Mouse (Mus musculus): ENCODE data around the gene Hdlbp. TPM values are rescaled to one million over a fixed set of nuclear protein-coding genes. Genes with fewer than 3 reads are reported as not detected.
"Not testable (repeated sequence)": the region's sequence is repeated elsewhere in the genome, so short reads cannot be mapped to it uniquely, and the experiment has no call there.

Gene Hdlbp
- polyA plus RNA-seq, 1 experiment, result 122 TPM

DNA sequence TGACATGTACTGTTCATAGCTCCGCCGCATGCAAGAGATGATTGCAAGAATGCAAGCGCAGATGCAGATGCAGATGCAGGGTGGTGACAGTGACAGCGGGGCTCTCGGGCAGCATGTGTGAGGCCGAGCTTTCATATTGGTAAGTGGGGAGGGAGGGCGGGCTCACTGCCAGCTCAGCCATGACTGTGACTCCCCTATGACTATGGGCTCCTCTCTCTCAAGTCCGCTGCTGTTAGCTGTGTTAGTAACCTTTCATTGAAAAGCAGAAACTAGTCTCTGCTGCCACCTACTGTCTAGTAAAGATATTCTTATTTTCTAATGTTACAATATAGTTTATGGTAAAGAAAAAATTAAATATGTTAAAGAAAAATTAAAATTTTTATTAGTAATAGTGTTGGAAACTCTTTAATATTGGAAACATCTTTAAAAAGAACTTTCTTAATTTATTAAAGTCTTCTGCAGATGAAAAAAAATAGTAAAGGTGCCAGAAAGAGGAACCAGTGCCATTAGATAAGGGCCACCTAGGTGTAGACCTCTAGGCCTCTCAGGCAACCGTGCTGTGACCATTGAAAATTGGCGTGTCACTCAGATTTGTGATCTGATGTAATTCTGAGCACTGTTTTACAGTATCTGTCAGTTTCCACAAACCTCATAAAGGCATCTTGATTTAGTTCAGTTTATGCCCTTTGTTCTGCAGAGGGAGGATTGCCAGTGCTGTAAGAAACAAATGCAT is 28.5 kb upstream of the Hdlbp start:
- Histone ChIP-seq H3K27me3 (ENCODE audit: control insufficient read depth, insufficient read depth, low read length) (no peaks in the 10 kb centered on the region), H3K4me3 (ENCODE audit: control insufficient read depth, low read depth, low read length) (no peak overlapping the region), H3K27ac (ENCODE audit: control insufficient read depth, insufficient read depth, low read depth, low read length) (no peak overlapping the region), H3K36me3 (ENCODE audit: control insufficient read depth, insufficient read depth, low read length) (peaks cover 2% of the 10 kb centered on the region), H3K4me1 (ENCODE audit: control insufficient read depth, insufficient read depth, low read length) (peaks cover 3% of the 10 kb centered on the region)
- TF ChIP-seq POLR2A (IDR thresholded peaks at IDR 0.05; ENCODE audit: control insufficient read depth, low read depth, low read length) (no peak), CTCF (IDR thresholded peaks at IDR 0.05; ENCODE audit: control insufficient read depth, insufficient read depth, insufficient replicate concordance, low read depth, low read length) (no peak)

DNA sequence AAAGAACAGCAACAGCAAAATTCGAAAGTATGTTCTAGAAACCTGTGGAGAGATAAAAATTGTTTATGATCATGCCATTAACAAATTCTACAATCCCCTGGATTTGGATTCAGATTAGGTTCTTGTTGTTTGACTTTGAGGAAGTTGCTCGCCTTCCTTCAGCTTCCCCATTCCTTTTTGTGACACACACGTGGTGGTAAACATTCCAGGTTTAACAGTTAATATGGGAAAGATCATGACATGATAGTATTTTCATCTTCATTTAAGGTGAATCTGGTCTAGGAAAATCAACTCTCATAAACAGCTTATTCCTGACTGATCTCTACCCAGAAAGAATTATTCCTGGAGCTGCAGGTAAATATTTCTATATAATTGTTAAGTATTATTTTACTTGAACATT is 16.7 kb upstream of the Hdlbp start:
- H3K27me3 ChIP-seq (ENCODE audit: control insufficient read depth, insufficient read depth, low read length), result no peaks in the 10 kb centered on the region
- no peaks in the 10 kb centered on the region for H3K4me1 ChIP-seq (ENCODE audit: control insufficient read depth, insufficient read depth, low read length)
- TF ChIP-seq CTCF (IDR thresholded peaks at IDR 0.05; ENCODE audit: control insufficient read depth, insufficient read depth, insufficient replicate concordance, low read depth, low read length) (no peak), POLR2A (IDR thresholded peaks at IDR 0.05; ENCODE audit: control insufficient read depth, low read depth, low read length) (no peak)
- H3K4me3 ChIP-seq (ENCODE audit: control insufficient read depth, low read depth, low read length), result no peak overlapping the region
- H3K36me3 ChIP-seq (ENCODE audit: control insufficient read depth, insufficient read depth, low read length), result no peaks in the 10 kb centered on the region
- H3K27ac ChIP-seq (ENCODE audit: control insufficient read depth, insufficient read depth, low read depth, low read length), result no peak overlapping the region

DNA sequence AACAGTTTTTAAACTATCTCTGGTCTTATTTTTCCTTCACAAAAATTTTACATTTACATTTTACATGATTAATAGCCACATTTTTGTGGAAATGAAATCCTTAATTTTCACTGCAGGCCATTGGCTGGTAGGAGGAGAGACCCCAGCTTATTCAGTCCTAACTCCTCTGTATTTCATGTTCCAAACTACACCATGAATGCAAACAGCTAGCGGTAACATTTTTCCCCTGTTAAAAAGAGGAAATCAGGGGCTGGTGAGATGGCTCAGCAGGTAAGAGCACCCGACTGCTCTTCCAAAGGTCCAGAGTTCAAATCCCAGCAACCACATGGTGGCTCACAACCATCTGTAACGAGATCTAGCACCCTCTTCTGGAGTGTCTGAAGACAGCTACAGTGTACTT is 7.7 kb upstream of the Hdlbp start:
- H3K4me1 ChIP-seq (ENCODE audit: control insufficient read depth, insufficient read depth, low read length), result not testable (repeated sequence)

DNA sequence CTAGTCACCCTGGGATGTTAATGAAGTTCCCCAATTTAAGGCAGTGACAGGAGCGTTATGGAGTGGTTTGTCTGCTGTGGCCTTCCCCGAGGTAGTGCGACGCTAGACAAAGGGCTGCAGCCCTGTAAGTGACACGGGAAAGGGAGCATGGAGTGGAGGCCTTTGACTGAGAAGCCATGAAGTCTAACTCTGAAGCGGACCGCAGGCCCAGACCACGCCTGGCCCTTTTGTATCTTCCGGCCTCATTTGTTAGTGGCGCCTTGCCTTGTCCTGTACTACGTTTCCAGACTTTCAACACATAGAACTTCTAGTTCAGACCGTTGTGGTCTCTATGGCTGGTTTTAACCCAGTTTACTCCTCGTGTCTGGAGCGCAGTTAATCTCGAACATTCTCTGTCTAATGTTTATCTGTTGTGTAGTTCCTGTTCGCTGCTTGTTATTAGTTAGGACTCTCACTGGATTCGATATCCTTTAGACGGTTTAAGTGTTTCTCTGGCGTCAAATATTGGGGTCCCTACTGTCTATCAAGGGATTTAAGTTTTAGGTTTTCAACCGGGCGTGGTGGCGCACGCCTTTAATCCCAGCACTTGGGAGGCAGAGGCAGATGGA is 965 bp upstream of the Hdlbp start:
- H3K4me3 ChIP-seq (ENCODE audit: control insufficient read depth, low read depth, low read length), result peak overlapping the region; percentile 94
- no peaks in the 10 kb centered on the region for H3K36me3 ChIP-seq (ENCODE audit: control insufficient read depth, insufficient read depth, low read length)
- TF ChIP-seq POLR2A (IDR thresholded peaks at IDR 0.05; ENCODE audit: control insufficient read depth, low read depth, low read length) (peak; percentile 34; the same call in 1 of the 2 replicates), CTCF (IDR thresholded peaks at IDR 0.05; ENCODE audit: control insufficient read depth, insufficient read depth, insufficient replicate concordance, low read depth, low read length) (no peak)
- peak overlapping the region; percentile 93 for H3K27ac ChIP-seq (ENCODE audit: control insufficient read depth, insufficient read depth, low read depth, low read length)
- H3K27me3 ChIP-seq (ENCODE audit: control insufficient read depth, insufficient read depth, low read length), result no peaks in the 10 kb centered on the region
- no peaks in the 10 kb centered on the region for H3K4me1 ChIP-seq (ENCODE audit: control insufficient read depth, insufficient read depth, low read length)

More for the DNA sequence above, 7.7 kb upstream of the Hdlbp start:
- not testable (repeated sequence) for H3K27me3 ChIP-seq (ENCODE audit: control insufficient read depth, insufficient read depth, low read length); H3K4me3 ChIP-seq (ENCODE audit: control insufficient read depth, low read depth, low read length); H3K27ac ChIP-seq (ENCODE audit: control insufficient read depth, insufficient read depth, low read depth, low read length); H3K36me3 ChIP-seq (ENCODE audit: control insufficient read depth, insufficient read depth, low read length)

DNA sequence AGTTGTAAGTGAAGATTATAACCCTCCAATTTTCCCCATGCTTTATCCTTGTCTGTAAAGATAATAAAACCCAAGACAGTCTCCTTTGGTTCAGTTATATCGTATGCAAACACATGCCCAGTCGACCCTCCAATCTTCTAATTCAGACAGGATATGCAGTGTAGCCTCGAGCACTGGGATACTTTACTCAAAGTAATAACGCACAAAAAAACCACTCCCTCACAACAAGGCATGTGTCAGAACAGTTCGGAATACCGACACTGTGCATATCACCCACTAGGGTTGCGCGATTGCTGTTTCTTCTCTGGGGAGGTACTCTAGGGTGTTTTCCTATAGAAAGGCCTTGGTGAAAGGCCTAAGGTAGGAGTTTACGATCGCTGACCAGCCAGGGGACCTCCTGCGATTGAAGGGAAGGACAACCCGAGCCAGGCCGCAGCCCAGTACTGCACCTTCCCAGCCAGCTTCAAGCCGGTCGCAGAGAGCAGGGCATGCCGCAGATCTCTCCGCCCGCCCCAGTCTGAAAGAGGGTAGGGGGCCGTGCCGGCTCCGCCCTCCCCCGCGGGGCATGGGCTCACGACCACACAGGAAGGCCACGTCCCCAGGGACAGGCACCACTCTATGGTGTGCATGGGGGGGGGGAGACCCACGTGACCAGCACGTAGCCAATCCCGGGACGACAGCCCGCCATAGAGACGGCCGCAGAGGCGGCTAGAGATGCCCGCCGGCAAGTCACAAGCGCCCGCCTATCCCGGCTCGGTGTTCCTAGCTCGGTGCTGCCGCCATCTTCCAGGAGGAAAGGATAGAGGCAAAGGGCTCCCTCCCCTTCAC is 643 bp downstream of the Hdlbp start:
- TF ChIP-seq POLR2A (IDR thresholded peaks at IDR 0.05; ENCODE audit: control insufficient read depth, low read depth, low read length) (peak; percentile 59), CTCF (IDR thresholded peaks at IDR 0.05; ENCODE audit: control insufficient read depth, insufficient read depth, insufficient replicate concordance, low read depth, low read length) (0 out of 2 replicates have a peak, but pooled peaks have one; percentile 10)
- Histone ChIP-seq H3K4me3 (ENCODE audit: control insufficient read depth, low read depth, low read length) (peak overlapping the region; percentile 94), H3K36me3 (ENCODE audit: control insufficient read depth, insufficient read depth, low read length) (no peaks in the 10 kb centered on the region), H3K27ac (ENCODE audit: control insufficient read depth, insufficient read depth, low read depth, low read length) (peak overlapping the region; percentile 98), H3K4me1 (ENCODE audit: control insufficient read depth, insufficient read depth, low read length) (no peaks in the 10 kb centered on the region), H3K27me3 (ENCODE audit: control insufficient read depth, insufficient read depth, low read length) (no peaks in the 10 kb centered on the region)

DNA sequence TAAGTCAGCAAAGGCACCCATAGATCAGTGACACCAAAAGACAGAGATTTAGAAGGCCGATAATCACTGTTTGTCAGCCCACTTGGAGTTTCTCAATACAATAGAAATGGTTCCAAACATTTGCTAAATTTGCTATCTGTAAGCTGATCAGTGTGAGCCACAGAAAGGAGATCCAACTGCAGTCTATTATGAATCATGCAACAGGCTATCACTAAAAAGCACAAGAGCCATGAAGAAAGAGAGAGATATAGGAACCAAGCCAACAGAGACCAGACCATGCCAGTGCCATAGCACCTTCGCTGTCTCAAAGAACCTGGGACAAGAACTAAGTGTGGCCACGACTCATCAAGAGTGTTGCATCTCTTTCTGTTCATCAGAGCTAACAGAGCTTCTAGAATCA is 2.9 kb downstream of the Hdlbp start:
- no peaks in the 10 kb centered on the region for H3K27me3 ChIP-seq (ENCODE audit: control insufficient read depth, insufficient read depth, low read length)
- no peaks in the 10 kb centered on the region for H3K36me3 ChIP-seq (ENCODE audit: control insufficient read depth, insufficient read depth, low read length)
- no peak for TF ChIP-seq POLR2A (IDR thresholded peaks at IDR 0.05; ENCODE audit: control insufficient read depth, low read depth, low read length)
- TF ChIP-seq CTCF (IDR thresholded peaks at IDR 0.05; ENCODE audit: control insufficient read depth, insufficient read depth, insufficient replicate concordance, low read depth, low read length), result no peak
- no peak overlapping the region for H3K4me3 ChIP-seq (ENCODE audit: control insufficient read depth, low read depth, low read length)
- no peaks in the 10 kb centered on the region for H3K4me1 ChIP-seq (ENCODE audit: control insufficient read depth, insufficient read depth, low read length)
- no peak overlapping the region for H3K27ac ChIP-seq (ENCODE audit: control insufficient read depth, insufficient read depth, low read depth, low read length)

DNA sequence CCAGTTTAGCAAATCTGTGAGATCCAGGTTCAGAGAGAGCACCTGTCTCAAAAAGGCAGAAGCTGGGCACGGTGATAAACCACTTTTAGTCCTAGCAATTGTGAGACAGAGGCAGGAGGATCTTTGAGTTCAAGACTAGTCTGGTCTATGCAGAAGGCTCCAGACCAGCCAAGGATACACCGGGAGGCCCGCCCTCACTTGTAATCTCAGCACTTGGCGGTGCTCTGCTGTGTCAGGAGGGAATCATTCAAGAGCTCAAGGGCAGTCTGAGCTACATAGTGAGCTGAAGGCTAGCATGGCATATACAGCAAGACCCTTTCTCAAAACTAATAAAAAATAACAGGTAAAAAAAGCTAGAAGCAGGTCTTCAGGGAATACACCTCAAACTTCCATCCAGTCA is 10.0 kb downstream of the Hdlbp start:
- TF ChIP-seq POLR2A (IDR thresholded peaks at IDR 0.05; ENCODE audit: control insufficient read depth, low read depth, low read length) (no peak), CTCF (IDR thresholded peaks at IDR 0.05; ENCODE audit: control insufficient read depth, insufficient read depth, insufficient replicate concordance, low read depth, low read length) (no peak)
- H3K4me1 ChIP-seq (ENCODE audit: control insufficient read depth, insufficient read depth, low read length), result no peaks in the 10 kb centered on the region
- no peak overlapping the region for H3K27ac ChIP-seq (ENCODE audit: control insufficient read depth, insufficient read depth, low read depth, low read length)
- no peaks in the 10 kb centered on the region for H3K27me3 ChIP-seq (ENCODE audit: control insufficient read depth, insufficient read depth, low read length)
- H3K36me3 ChIP-seq (ENCODE audit: control insufficient read depth, insufficient read depth, low read length), result no peaks in the 10 kb centered on the region
- H3K4me3 ChIP-seq (ENCODE audit: control insufficient read depth, low read depth, low read length), result no peak overlapping the region

Measured in testis, adult 2 months (tissue).